Mouse (Mus musculus) induced T-regulatory cell, adult 2 months (primary cell): ENCODE results near the gene Vmn1r87.
"Not testable (repeated sequence)": the region's sequence is repeated elsewhere in the genome, so short reads cannot be mapped to it uniquely, and the experiment has no call there.

Experiments used
- DNase-seq: peaks from one replicate; pipeline ENCODE4 v3.0.0-alpha.2; 2012; ENCODE audit warnings: low read depth

Gene Vmn1r87

GRCm38 (mm10) chr7:13140057-13140456 is at the start of gene Vmn1r87:
Gene Vmn1r87 (minus strand): TSS chr7:13140157.
- no peak for DNase-seq

DNA sequence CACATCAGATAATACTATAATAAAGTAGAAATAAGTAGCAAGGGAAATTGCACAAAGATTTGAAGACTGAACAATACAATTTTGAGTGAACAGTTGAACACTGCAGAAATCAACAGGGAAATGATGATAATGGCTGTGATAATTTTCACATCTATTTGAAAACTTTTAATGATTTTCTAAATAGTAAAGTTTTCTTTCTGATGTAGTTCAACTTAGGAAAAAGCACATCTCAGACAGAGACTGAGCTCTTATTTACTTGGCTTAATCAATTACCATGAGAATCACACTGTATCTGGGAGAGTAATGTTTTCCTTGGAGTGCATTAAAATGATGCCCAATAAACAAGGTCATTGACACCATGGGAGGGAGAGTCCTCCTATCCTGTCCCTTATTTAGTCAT is 19.3 kb upstream of the Vmn1r87 start, which contains the start of gene Vmn1r88:
Gene Vmn1r88 (plus strand): TSS at position 301 of the 400 bp plus-strand sequence.
- DNase-seq: no peak

DNA sequence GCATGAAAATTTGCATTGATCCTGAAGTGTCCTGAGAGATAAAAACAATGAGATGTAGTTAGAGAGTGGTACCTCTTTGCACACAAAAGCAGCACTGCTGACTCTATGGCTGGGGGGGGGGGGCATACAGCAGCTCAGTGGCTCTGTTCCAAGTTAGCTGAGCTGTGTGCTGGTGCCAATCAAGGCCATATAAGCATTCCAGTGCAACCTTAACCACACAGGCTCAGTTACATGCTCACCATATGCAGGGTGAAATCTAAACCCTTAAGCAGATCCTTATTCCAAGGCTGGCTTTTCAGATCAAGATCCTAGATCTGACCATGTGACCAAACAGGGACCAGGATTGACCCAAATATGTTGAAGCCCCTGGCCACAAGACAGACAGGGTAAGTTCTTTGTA is 2.6 kb downstream of the Vmn1r87 start:
- no peak for DNase-seq

DNA sequence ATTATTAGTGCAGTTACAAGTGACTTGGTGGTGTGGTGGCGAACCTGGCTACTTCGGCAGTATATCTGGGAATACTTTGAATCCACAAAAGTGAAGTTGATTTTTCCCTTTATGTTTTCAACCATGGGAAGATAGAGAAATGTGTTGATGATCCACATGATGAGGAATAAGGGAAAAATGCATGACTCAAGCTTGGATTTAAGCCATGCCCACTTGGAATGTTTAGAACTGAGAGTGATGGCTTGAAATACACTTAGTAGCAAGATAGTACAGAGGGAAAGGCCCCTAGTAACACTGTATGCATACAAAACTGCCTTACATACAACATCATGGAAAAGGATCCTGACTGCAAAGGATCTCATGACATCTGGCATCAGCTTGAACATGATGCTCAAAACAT is 8.1 kb downstream of the Vmn1r87 start:
- no peak for DNase-seq

GRCm38 (mm10) chr7:13123554-13124153 is 16.3 kb downstream of the Vmn1r87 start:
- DNase-seq: not testable (repeated sequence)

DNA sequence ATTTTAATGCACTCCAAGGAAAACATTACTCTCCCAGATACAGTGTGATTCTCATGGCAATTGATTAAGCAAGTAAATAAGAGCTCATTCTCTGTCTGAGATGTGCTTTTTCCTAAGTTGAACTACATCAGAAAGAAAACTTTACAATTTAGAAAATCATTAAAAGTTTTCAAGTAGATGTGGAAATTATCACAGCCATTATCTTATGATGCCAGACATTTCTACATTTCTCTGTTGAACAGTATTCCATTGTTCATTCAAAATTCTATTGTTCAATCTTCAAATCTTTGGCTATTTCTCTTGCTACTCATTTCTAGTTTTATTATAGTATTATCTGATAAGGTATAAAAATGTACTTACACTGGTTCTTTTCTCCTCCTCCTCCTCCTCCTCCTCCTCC is 20.1 kb downstream of the Vmn1r87 start, which contains the start of gene Vmn1r86:
Gene Vmn1r86 (minus strand): TSS at position 101 of the 400 bp plus-strand sequence.
- no peak for DNase-seq

- no peak for DNase-seq
Measured at GRCm38 (mm10) chr7:13095073-13095472, 44.9 kb downstream of the Vmn1r87 start, which contains the start of gene Vmn1r85. Gene Vmn1r85 (minus strand): TSS chr7:13095173.
